Mouse (Mus musculus) neural tube, embryonic 11.5 days (tissue): ENCODE results near the gene Tbc1d16. TPM values are rescaled to one million over a fixed set of nuclear protein-coding genes. Genes with fewer than 3 reads are reported as not detected.

Experiments
- ATAC-seq: fragments of 200-750 bp; cut with Nextera tagmentation; 2 replicates; pipeline ENCODE4 v1.8.0; 2017; ENCODE audit warnings: moderate number of reproducible peaks, mild to moderate bottlenecking, moderate TSS enrichment, moderate library complexity; ENCODE audit not compliant: insufficient read depth, low FRiP score, low TSS enrichment
- DNase-seq: peaks from one replicate; pipeline ENCODE4 v3.0.0-alpha.2; 2015; ENCODE audit warnings: low spot score
- H3K27ac ChIP-seq: fragments of 300-500 bp; sonication (generic); 2 replicates; pipeline ENCODE4 v1.5.1; 2014; ENCODE audit warnings: low read depth, mild to moderate bottlenecking, low read length
- H3K27me3 ChIP-seq: fragments of 300-500 bp; sonication (generic); 2 replicates; pipeline ENCODE4 v1.6.1; 2014; ENCODE audit warnings: mild to moderate bottlenecking, low read length, mixed read lengths; ENCODE audit not compliant: control insufficient read depth, insufficient read depth
- H3K36me3 ChIP-seq: fragments of 300-500 bp; sonication (generic); 2 replicates; pipeline ENCODE4 v1.6.1; 2014; ENCODE audit warnings: mild to moderate bottlenecking, low read length, moderate library complexity, mixed read lengths; ENCODE audit not compliant: control insufficient read depth, insufficient read depth
- H3K4me1 ChIP-seq: fragments of 300-500 bp; sonication (generic); 2 replicates; pipeline ENCODE4 v1.6.1; 2014; ENCODE audit warnings: low read length, mixed read lengths; ENCODE audit not compliant: control insufficient read depth, insufficient read depth
- H3K4me2 ChIP-seq: fragments of 300-500 bp; sonication (generic); 2 replicates; pipeline ENCODE4 v1.6.1; 2014; ENCODE audit warnings: low read depth, mild to moderate bottlenecking, moderate library complexity
- H3K4me3 ChIP-seq: fragments of 300-500 bp; sonication (generic); 2 replicates; pipeline ENCODE4 v1.5.1; 2014; ENCODE audit warnings: low read depth, low read length
- H3K9ac ChIP-seq: fragments of 300-500 bp; sonication (generic); 2 replicates; pipeline ENCODE4 v1.6.1; 2014; ENCODE audit warnings: mild to moderate bottlenecking, low read length
- H3K9me3 ChIP-seq: fragments of 300-500 bp; sonication (generic); 2 replicates; pipeline ENCODE4 v1.6.1; 2016; ENCODE audit warnings: low read length; ENCODE audit not compliant: control insufficient read depth
- WGBS: fragments of 180-500 bp; shearing (Covaris S2); extraction: QIAGEN DNeasy Blood & Tissue Kit; methylation state at CpG from one replicate; pipeline ENCODE4 v1.1.7; 2014; 5-methylcytosine and 5-hydroxymethylcytosine counted together
- polyA plus RNA-seq: library from polyadenylated mRNA; unstranded; fragments of >200 nt; fragmentation: Nextera tagmentation; extraction: Ambion mirVana; gene quantifications from 2 replicates; pipeline ENCODE4 v1.2.1, GENCODE M21; 2014

Tbc1d16 gene
- polyA plus RNA-seq, 1 experiment from 2014 or later: 15.2 TPM

DNA sequence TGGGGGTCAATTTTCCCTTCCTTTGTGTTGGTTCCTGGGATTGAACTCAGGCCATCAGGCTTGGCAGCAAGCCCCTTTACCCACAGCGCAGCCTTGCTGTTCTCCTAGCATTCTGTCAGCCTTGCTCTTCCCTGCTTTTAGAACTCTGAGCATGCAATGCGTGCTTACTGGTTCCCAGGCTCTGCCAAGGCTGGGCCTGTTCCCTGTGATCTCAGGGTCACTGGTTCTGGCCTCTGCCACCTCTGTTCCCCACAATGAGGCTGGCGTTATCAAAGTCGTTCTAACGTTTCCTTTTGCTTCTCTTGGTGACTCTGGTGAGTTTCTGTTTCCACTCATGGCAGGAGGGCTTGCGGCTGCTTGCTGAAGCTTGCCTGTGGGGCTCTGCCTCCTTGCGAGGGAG is 110.4 kb downstream of the Tbc1d16 start:
- 44% methylated on average over 7 of the region's 7 CpGs for WGBS
- DNase-seq (no peak), ATAC-seq (no peak)
- no peaks in the 10 kb centered on the region for H3K36me3 ChIP-seq
- H3K9ac ChIP-seq: no peak overlapping the region
- no peaks in the 10 kb centered on the region for H3K27me3 ChIP-seq
- H3K27ac ChIP-seq: no peak overlapping the region
- H3K4me2 ChIP-seq: no peak overlapping the region
- H3K4me3 ChIP-seq: no peak overlapping the region
- no peaks in the 10 kb centered on the region for H3K4me1 ChIP-seq
- H3K9me3 ChIP-seq: no peaks in the 10 kb centered on the region

DNA sequence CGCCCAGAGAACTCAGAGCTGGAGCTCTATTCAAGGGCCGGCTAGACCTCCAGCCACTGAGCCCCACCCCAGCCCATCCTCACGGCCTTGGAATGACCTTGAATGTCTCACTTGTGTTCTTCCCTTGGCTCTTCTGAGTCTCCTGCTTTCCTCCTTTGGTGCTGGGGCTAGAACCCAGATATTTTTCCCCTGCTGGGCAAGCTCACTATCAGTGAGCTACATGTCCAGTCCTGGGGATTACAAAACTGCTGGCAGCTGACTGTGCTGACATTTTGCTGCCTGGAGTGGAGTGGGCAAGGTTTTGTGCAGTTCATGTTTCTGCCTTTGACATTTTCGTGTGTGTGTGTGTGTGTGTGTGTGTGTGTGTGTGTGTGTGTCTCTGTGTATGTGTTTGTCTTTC is 111.3 kb downstream of the Tbc1d16 start:
- ATAC-seq (no peak), DNase-seq (no peak)
- Histone ChIP-seq H3K4me3 (no peak overlapping the region), H3K9ac (no peak overlapping the region), H3K9me3 (no peaks in the 10 kb centered on the region), H3K4me1 (no peaks in the 10 kb centered on the region), H3K4me2 (no peak overlapping the region), H3K36me3 (no peaks in the 10 kb centered on the region), H3K27me3 (no peaks in the 10 kb centered on the region), H3K27ac (no peak overlapping the region)
- 71% methylated on average over 4 of the region's 4 CpGs for WGBS

DNA sequence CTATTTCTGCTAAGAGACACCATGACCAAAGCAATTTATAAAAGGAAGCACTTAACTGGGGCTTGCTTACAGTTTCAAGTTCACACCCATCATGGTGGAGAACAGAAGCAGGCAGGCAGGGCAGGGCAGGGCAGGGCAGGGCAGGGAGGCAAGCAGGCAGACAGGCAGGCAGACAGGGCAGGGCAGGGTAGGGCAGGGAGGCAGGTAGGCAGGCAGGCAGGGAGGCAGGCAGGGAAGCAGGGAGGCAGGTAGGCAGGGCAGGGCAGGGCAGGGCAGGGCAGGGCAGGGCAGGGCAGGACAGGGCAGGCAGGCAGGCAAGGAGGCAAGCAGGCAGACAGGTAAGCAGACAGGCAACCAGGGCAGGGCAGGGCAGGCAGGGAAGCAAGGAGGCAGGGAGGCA is 115.6 kb downstream of the Tbc1d16 start:
- Histone ChIP-seq H3K27ac (no peak overlapping the region), H3K9me3 (no peaks in the 10 kb centered on the region)
- ATAC-seq: no peak

DNA sequence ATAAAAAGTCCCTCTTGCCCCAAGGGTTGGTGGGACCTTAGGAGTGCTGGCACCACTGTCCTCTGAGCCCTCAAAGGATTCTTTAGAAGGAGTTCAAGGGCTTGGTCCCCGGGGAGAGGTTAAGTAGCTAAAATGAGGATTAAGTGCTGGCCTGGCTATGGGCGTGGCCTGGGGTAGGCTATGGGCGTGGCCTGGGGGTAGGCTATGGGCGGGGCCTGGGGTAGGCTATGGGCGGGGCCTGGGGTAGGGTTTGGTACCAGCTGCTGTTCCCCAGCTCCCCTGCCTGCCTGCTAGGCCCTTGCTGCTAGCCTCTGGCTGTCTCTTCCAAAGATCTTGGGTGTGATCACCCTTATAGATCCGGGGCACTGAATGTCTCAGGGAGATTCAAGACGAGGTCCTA is 117.0 kb downstream of the Tbc1d16 start:
- Histone ChIP-seq H3K9ac (no peak overlapping the region), H3K27ac (no peak overlapping the region), H3K4me3 (no peak overlapping the region), H3K9me3 (no peaks in the 10 kb centered on the region), H3K4me2 (no peak overlapping the region), H3K36me3 (no peaks in the 10 kb centered on the region), H3K27me3 (no peaks in the 10 kb centered on the region), H3K4me1 (no peaks in the 10 kb centered on the region; the same call in 1 of the 2 replicates)
- WGBS: 8% methylated on average over 7 of the region's 7 CpGs
- no peak for ATAC-seq
- DNase-seq: peak; percentile 44

More for the DNA sequence above, 115.6 kb downstream of the Tbc1d16 start:
- H3K36me3 ChIP-seq: no peaks in the 10 kb centered on the region
- no peak overlapping the region for H3K4me3 ChIP-seq
- no peak for DNase-seq
- H3K4me2 ChIP-seq: no peak overlapping the region
- H3K4me1 ChIP-seq: no peaks in the 10 kb centered on the region; the same call in 1 of the 2 replicates
- no peak overlapping the region for H3K9ac ChIP-seq
- H3K27me3 ChIP-seq: no peaks in the 10 kb centered on the region

DNA sequence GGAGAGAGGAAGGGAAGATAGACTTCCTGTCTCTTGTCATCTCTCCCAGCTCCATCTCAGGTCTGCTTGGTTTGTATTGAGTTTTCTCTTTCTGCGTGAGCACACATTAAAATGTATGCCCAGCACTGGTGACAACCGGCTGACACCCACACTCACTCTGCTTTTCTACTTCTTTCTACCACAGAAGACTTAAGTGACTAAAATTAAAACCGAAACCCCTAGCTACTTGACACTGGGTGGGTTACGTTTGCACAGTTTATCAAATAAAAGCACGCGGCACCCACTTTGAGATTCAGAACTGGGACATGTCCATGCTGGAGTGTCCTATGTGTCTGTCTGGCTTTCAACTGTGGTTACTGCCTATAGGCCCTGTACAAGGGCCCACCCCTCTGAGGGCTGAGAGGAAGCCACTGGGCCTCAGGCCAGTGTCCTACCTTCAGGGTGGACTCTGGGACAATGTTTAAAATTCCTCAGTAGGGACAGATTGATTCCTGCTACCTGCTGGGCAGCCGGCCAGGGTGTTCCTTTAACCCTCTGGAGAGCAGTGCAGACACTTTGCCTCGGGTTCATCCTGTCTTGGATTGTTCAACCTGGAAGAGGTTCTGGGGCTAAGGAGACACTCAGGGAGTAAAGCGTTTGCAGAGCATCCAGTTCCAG is 118.8 kb downstream of the Tbc1d16 start:
- Histone ChIP-seq H3K27me3 (no peaks in the 10 kb centered on the region), H3K4me1 (no peaks in the 10 kb centered on the region; the same call in 1 of the 2 replicates), H3K9me3 (no peaks in the 10 kb centered on the region), H3K36me3 (no peaks in the 10 kb centered on the region), H3K9ac (no peak overlapping the region), H3K27ac (no peak overlapping the region), H3K4me3 (no peak overlapping the region), H3K4me2 (no peak overlapping the region)
- 74% methylated on average over 9 of the region's 9 CpGs for WGBS
- DNase-seq (no peak), ATAC-seq (no peak)

DNA sequence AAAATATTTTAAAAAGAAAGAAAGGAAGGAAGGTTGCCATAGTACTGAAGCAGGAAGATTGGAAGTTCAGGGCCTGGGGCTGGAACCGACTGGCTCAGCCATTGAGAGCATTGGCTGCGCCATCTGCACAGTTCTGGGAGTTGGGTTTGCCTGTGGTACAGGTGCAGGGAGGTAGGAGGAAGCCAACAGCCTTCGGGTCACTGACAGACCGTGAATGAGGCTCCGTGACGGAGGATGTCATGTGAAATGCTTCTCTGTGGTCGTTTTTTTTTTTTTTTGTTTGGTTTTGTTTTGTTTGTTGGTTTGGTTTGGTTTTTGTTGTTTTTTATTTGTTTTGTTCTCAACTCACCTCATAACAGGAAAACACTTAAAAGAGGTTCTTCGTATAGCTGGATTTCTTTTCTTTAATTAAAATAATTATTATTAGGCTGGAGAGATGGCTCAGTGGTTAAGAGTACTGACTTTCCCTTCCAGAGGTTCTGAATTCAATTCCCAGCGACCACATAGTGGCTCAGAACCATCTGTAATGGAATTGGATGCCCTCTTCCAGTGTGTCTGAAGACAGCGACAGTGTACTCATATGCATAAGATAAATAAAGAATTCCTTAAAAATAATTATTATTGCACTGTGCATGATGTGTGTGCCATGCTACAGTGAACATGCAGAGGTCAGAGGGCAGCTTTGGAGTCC is 119.6 kb downstream of the Tbc1d16 start:
- WGBS: 76% methylated on average over 10 of the region's 10 CpGs
- no peaks in the 10 kb centered on the region for H3K27me3 ChIP-seq
- H3K4me2 ChIP-seq: no peak overlapping the region
- no peak overlapping the region for H3K9ac ChIP-seq
- no peaks in the 10 kb centered on the region for H3K9me3 ChIP-seq
- no peak overlapping the region for H3K27ac ChIP-seq
- no peaks in the 10 kb centered on the region; the same call in 1 of the 2 replicates for H3K4me1 ChIP-seq
- H3K36me3 ChIP-seq: no peaks in the 10 kb centered on the region
- no peak for ATAC-seq
- H3K4me3 ChIP-seq: no peak overlapping the region
- no peak for DNase-seq

DNA sequence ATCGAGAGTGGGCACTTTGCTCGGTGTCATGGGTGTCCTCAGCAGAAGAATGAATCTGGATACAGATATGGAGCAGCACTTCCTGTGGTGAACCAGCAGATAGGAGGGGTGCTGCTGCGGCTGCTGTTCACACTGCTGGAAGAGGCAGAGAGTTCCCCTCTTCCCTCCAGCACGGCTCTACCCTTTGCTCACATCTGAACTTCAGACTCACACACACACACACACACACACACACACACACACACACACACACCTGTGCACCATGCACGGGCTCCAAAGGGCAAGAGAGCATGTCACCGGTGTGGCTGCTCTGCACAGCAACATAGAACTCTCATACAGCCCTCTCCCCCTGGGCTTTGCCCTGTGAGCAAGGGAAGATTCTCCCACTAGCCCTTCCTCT is 122.0 kb downstream of the Tbc1d16 start:
- no peak overlapping the region for H3K27ac ChIP-seq
- H3K4me1 ChIP-seq: no peaks in the 10 kb centered on the region; the same call in 1 of the 2 replicates

DNA sequence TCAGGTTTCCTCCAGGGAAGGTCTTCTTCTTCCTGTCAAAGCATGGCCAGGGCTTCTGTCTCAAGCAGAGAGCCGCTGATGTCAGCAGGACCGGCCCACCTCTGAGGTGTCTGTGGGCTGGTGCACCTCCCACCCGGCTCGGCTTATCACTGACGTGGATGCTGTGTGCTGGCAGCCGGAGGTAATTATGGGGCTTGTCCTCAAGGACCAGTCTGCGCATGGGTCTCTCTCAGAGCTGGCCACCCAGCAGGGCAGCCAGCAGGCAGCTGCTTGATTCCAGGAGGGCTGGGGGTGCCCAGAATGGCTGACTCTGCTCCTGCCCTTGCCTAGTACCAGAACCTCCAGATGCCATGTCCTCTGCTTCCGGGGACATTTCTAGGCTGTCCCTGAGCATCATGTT is 122.6 kb downstream of the Tbc1d16 start:
- WGBS: 61% methylated on average over 8 of the region's 8 CpGs
- DNase-seq (no peak), ATAC-seq (no peak)
- Histone ChIP-seq H3K4me3 (no peak overlapping the region), H3K9me3 (no peaks in the 10 kb centered on the region), H3K4me1 (no peaks in the 10 kb centered on the region; the same call in 1 of the 2 replicates), H3K27me3 (no peaks in the 10 kb centered on the region), H3K9ac (no peak overlapping the region), H3K27ac (no peak overlapping the region), H3K36me3 (no peaks in the 10 kb centered on the region), H3K4me2 (no peak overlapping the region)

More for the DNA sequence above, 122.0 kb downstream of the Tbc1d16 start:
- Histone ChIP-seq H3K9ac (no peak overlapping the region), H3K4me3 (no peak overlapping the region), H3K9me3 (no peaks in the 10 kb centered on the region), H3K27me3 (no peaks in the 10 kb centered on the region), H3K4me2 (no peak overlapping the region), H3K36me3 (no peaks in the 10 kb centered on the region)
- 65% methylated on average over 6 of the region's 6 CpGs for WGBS
- DNase-seq (no peak), ATAC-seq (no peak)

DNA sequence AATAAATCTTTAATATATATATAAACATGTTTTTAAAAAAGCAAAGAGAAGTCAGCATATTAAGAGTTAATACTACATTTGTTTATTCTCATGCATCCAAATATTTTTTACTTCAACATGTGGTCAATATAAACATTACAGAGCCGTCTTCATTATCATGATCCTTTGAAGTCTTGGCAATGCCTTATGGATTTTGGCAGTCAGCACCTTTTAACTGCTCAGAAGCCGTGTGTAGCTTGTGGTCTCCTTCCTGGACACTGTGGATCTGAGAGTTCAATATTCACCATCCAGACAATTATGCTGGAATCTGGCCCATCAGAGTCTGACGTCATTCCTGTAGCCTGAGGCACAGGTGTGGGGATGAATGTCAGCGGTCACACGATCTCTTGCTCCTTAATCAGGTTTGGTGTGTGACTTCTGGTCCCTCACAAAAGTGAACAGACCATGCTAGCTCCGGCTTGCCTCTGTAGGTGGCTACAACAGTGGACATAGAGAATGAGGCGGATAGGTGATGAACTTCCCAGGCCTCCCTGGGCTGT is 123.2 kb downstream of the Tbc1d16 start:
- Histone ChIP-seq H3K27ac (no peak overlapping the region), H3K36me3 (no peaks in the 10 kb centered on the region), H3K4me1 (no peaks in the 10 kb centered on the region; the same call in 1 of the 2 replicates), H3K9ac (no peak overlapping the region), H3K4me2 (no peak overlapping the region), H3K4me3 (no peak overlapping the region), H3K9me3 (no peaks in the 10 kb centered on the region), H3K27me3 (no peaks in the 10 kb centered on the region)
- DNase-seq (no peak), ATAC-seq (no peak)
- 81% methylated on average over 7 of the region's 7 CpGs for WGBS
